In genomic region chr10:69536372-69537075, GRCm38 (mm10) we compare ENCODE assay signal across 10 mouse cellular contexts.
DNase-seq lines count a peak whose midpoint lies in the region; ATAC-seq and TF ChIP-seq lines count a peak whose summit lies in the region.
"Had no signal": no experiment of that assay in that cellular context is flagged by ENCODE, and none has a peak within 500 bp of the region (broad histone marks: within the 10 kb centered on the region; RNA-seq: fewer than 3 reads in every experiment).

No protein-coding gene starts in this region.

- TF ChIP-seq POLR2A in lung, adult 2 months (IDR thresholded peaks at IDR 0.05; ENCODE audit: borderline replicate concordance, extremely low read depth, low read depth, low read length), result no peak

- no peak overlapping the region for H3K9ac ChIP-seq in embryonic facial prominence, embryonic 12.5 days
- H3K9ac ChIP-seq in hindbrain, embryonic 11.5 days (ENCODE audit: low read depth, low read length), result no peak overlapping the region
- H3K9ac ChIP-seq in neural tube, embryonic 14.5 days (replicated peaks; ENCODE audit: low read depth, low read length), result peak overlapping the region; percentile 96

- no peak for ATAC-seq in embryonic facial prominence, embryonic 12.5 days (ENCODE audit: insufficient number of reproducible peaks, insufficient read depth, low FRiP score, low TSS enrichment)
- no peak for ATAC-seq in hindbrain, embryonic 11.5 days (ENCODE audit: low FRiP score)
- ATAC-seq in neural tube, embryonic 14.5 days (ENCODE audit: low read depth), result no peak
- no peak for ATAC-seq in CD4-positive, CD25-positive, alpha-beta regulatory T cell, adult 4 months

- no peak for TF ChIP-seq CTCF in lung, adult 2 months (IDR thresholded peaks at IDR 0.05; ENCODE audit: insufficient read depth, low read length)

- peak overlapping the region; percentile 48; the same call in 1 of the 2 replicates for H3K4me3 ChIP-seq in embryonic facial prominence, embryonic 12.5 days
- H3K4me3 ChIP-seq in hindbrain, embryonic 11.5 days (ENCODE audit: low read depth, low read length), result peak overlapping the region; percentile 44
- H3K4me3 ChIP-seq in neural tube, embryonic 14.5 days (ENCODE audit: low read depth, low read length), result peak overlapping the region; percentile 71
- no peak overlapping the region for H3K4me3 ChIP-seq in lung, adult 2 months (replicated peaks; ENCODE audit: extremely low read depth, low read depth, low read length)

- no peaks in the 10 kb centered on the region for H3K36me3 ChIP-seq in embryonic facial prominence, embryonic 12.5 days
- H3K36me3 ChIP-seq in hindbrain, embryonic 11.5 days (ENCODE audit: control insufficient read depth, insufficient read depth, low read length), result no peaks in the 10 kb centered on the region
- no peaks in the 10 kb centered on the region for H3K36me3 ChIP-seq in neural tube, embryonic 14.5 days (ENCODE audit: control insufficient read depth, insufficient read depth, low read length)

- no peak overlapping the region for H3K27ac ChIP-seq in embryonic facial prominence, embryonic 12.5 days
- no peak overlapping the region for H3K27ac ChIP-seq in hindbrain, embryonic 11.5 days (ENCODE audit: low read depth, low read length)
- H3K27ac ChIP-seq in neural tube, embryonic 14.5 days (ENCODE audit: low read depth, low read length), result peak overlapping the region; percentile 95

- H3K4me1 ChIP-seq in embryonic facial prominence, embryonic 12.5 days, result peaks cover 22% of the 10 kb centered on the region
- H3K4me1 ChIP-seq in hindbrain, embryonic 11.5 days (replicated peaks; ENCODE audit: control insufficient read depth, insufficient read depth, low read length), result peaks cover 2% of the 10 kb centered on the region; the same call in 1 of the 2 replicates
- peaks cover 18% of the 10 kb centered on the region for H3K4me1 ChIP-seq in neural tube, embryonic 14.5 days (ENCODE audit: control insufficient read depth, insufficient read depth, low read length)
- H3K4me1 ChIP-seq in lung, adult 2 months (ENCODE audit: control insufficient read depth, insufficient read depth, low read length), result no peaks in the 10 kb centered on the region

- intact Hi-C loops in left cerebral cortex, postnatal 14 days (cut with DNase I), result loop anchor here (5.0 kb wide), 2 partner anchors 36 to 116 kb away; no protein-coding TSS in a partner anchor

- DNase-seq in left cerebral cortex, postnatal 14 days (ENCODE audit: low spot score in 2 of 2), result peak; percentile 28 to 64
- no peak for DNase-seq in left cerebral cortex, adult 18-20 months (ENCODE audit: low spot score in 2 of 2)
- no peak for DNase-seq in hindbrain, embryonic 11.5 days (ENCODE audit: low spot score)
- DNase-seq in lung, adult 2 months, result no peak
- DNase-seq: cerebellum, adult 9-10 months; layer of hippocampus, postnatal 36 days; lung, postnatal 4 days had no signal

- WGBS in embryonic facial prominence, embryonic 12.5 days, result 52% methylated on average over 9 of the region's 9 CpGs
- WGBS in hindbrain, embryonic 11.5 days, result 66% methylated on average over 9 of the region's 9 CpGs
- 48% methylated on average over 9 of the region's 9 CpGs for WGBS in neural tube, embryonic 14.5 days
- 65% methylated on average over 9 of the region's 9 CpGs for WGBS in lung, adult 2 months

- peak overlapping the region; percentile 73 for H3K4me2 ChIP-seq in embryonic facial prominence, embryonic 12.5 days (replicated peaks)
- peak overlapping the region; percentile 12 for H3K4me2 ChIP-seq in hindbrain, embryonic 11.5 days (replicated peaks; ENCODE audit: low read depth, low read length)
- peak overlapping the region; percentile 75 for H3K4me2 ChIP-seq in neural tube, embryonic 14.5 days (ENCODE audit: low read depth, low read length)

- no peaks in the 10 kb centered on the region for H3K27me3 ChIP-seq in embryonic facial prominence, embryonic 12.5 days
- no peaks in the 10 kb centered on the region for H3K27me3 ChIP-seq in hindbrain, embryonic 11.5 days (ENCODE audit: control insufficient read depth, insufficient read depth, low read length)
- H3K27me3 ChIP-seq in neural tube, embryonic 14.5 days (ENCODE audit: control insufficient read depth, insufficient read depth, low read length), result no peaks in the 10 kb centered on the region

- no peaks in the 10 kb centered on the region for H3K9me3 ChIP-seq in embryonic facial prominence, embryonic 12.5 days
- H3K9me3 ChIP-seq in hindbrain, embryonic 11.5 days (ENCODE audit: control insufficient read depth, low read length), result no peaks in the 10 kb centered on the region
- H3K9me3 ChIP-seq in neural tube, embryonic 14.5 days (ENCODE audit: control insufficient read depth, low read length), result no peaks in the 10 kb centered on the region

Comparison
In these comparisons a context has a peak if more than half of its experiments do, and no peak if none do; other contexts are left out.
1. DNase-seq: peak in left cerebral cortex, postnatal 14 days (2 of 2); none in left cerebral cortex, adult 18-20 months (0 of 2), hindbrain, embryonic 11.5 days (single experiment) and lung, adult 2 months (single experiment).
2. H3K4me2 ChIP-seq: peak in every context shown above with its lines; median percentile 75 in neural tube, embryonic 14.5 days; 73 in embryonic facial prominence, embryonic 12.5 days; 12 in hindbrain, embryonic 11.5 days.